24 mouse cellular contexts compared by ENCODE assay signal in the genomic region with DNA sequence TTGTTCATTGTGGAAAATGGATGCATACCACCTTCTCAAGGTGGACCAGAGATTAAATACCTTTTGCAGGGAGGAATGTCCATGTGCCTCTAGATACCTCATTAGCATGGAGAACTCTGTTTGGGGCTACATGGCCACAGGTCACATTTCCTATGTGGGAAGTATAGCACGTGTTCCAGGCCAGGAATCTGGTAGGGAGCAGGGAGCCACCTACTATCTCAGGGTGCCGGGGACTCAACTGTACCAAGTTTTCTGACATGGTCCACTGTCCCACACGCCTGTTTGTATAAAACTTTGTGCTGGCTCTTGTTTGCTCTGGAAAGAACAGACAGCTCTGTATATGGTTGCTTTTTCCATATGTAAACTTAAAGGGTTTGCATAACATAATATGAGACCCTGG.
"Had no signal": no experiment of that assay in that cellular context is flagged by ENCODE, and none has a peak within 500 bp of the region (broad histone marks: within the 10 kb centered on the region; RNA-seq: fewer than 3 reads in every experiment).

No protein-coding gene starts in this region.

- H3K4me3 ChIP-seq: heart, embryonic 12.5 days; hindbrain, embryonic 13.5 days; hindbrain, embryonic 15.5 days; kidney, embryonic 15.5 days; limb, embryonic 13.5 days; limb, embryonic 15.5 days had no signal

- H3K9me3 ChIP-seq: heart, embryonic 12.5 days; hindbrain, embryonic 13.5 days; hindbrain, embryonic 15.5 days; kidney, embryonic 15.5 days; limb, embryonic 13.5 days; limb, embryonic 15.5 days had no signal

- H3K4me2 ChIP-seq: heart, embryonic 12.5 days; hindbrain, embryonic 13.5 days; hindbrain, embryonic 15.5 days; kidney, embryonic 15.5 days; limb, embryonic 13.5 days; limb, embryonic 15.5 days had no signal

- H3K4me1 ChIP-seq: heart, embryonic 12.5 days; hindbrain, embryonic 13.5 days; hindbrain, embryonic 15.5 days; kidney, embryonic 15.5 days; limb, embryonic 13.5 days; limb, embryonic 15.5 days had no signal

- H3K27ac ChIP-seq: hindbrain, embryonic 13.5 days; hindbrain, embryonic 15.5 days; hindbrain, postnatal 0 days; kidney, embryonic 15.5 days; kidney, postnatal 0 days; limb, embryonic 13.5 days; limb, embryonic 15.5 days; liver, embryonic 14.5 days had no signal

- H3K27me3 ChIP-seq: heart, embryonic 12.5 days; hindbrain, embryonic 13.5 days; hindbrain, embryonic 15.5 days; kidney, embryonic 15.5 days; limb, embryonic 13.5 days; limb, embryonic 15.5 days had no signal

- H3K9ac ChIP-seq: forebrain, postnatal 0 days; heart, embryonic 12.5 days; hindbrain, embryonic 13.5 days; hindbrain, embryonic 15.5 days; kidney, embryonic 15.5 days; limb, embryonic 13.5 days; limb, embryonic 15.5 days; liver, embryonic 14.5 days had no signal

- DNase-seq: forebrain, postnatal 0 days; gastrocnemius, postnatal 14 days; gastrocnemius, postnatal 36 days; heart, adult 18-20 months; heart, postnatal 10 days; heart, postnatal 36 days; kidney, adult 11 months; kidney, adult 2 months; kidney, adult 9 months; kidney, postnatal 14 days; kidney, postnatal 36 days; layer of hippocampus, adult 9-11 months; layer of hippocampus, postnatal 36 days; left cerebral cortex, postnatal 4 days had no signal

- ATAC-seq: forebrain, postnatal 0 days; hindbrain, postnatal 0 days; intestine, embryonic 16.5 days had no signal
